Mouse (Mus musculus): ENCODE results near the gene 4921504E06Rik. TPM values are rescaled to one million over a fixed set of nuclear protein-coding genes. Genes with fewer than 3 reads are reported as not detected.
A peak's percentile ranks its signal among the peaks of the same experiment; 100 is the strongest.

4921504E06Rik gene
- total and polyA plus RNA-seq, 2 experiments from 2014 or later, result 0.33 TPM; not detected in 1

GRCm38 (mm10) chr2:19551396-19551795 lies 2.3 kb downstream of the 4921504E06Rik start:
- no peak overlapping the region for H3K9ac ChIP-seq (replicated peaks; ENCODE audit: low read length, poor library complexity, severe bottlenecking)
- ATAC-seq (ENCODE audit: low FRiP score), result no peak
- DNase-seq (ENCODE audit: low spot score), result no peak
- 93% methylated on average over 2 of the region's 2 CpGs for WGBS
- no peaks in the 10 kb centered on the region for H3K36me3 ChIP-seq (ENCODE audit: insufficient read depth, low read length)
- peaks cover 3% of the 10 kb centered on the region; the same call in 1 of the 2 replicates for H3K4me1 ChIP-seq (ENCODE audit: insufficient read depth, low read length)
- no peak for TF ChIP-seq CTCF (IDR thresholded peaks at IDR 0.05)
- no peaks in the 10 kb centered on the region for H3K9me3 ChIP-seq (ENCODE audit: low read length)
- H3K4me3 ChIP-seq (ENCODE audit: low read depth, low read length), result no peak overlapping the region
- H3K4me2 ChIP-seq (ENCODE audit: low read depth, low read length, poor library complexity, severe bottlenecking), result no peak overlapping the region
- H3K27me3 ChIP-seq (ENCODE audit: insufficient read depth, low read length), result no peaks in the 10 kb centered on the region
- no peak overlapping the region for H3K27ac ChIP-seq (ENCODE audit: low read depth, low read length)

- Histone ChIP-seq H3K9me3 (ENCODE audit: low read length) (no peaks in the 10 kb centered on the region), H3K36me3 (ENCODE audit: insufficient read depth, low read length) (no peaks in the 10 kb centered on the region), H3K4me3 (ENCODE audit: low read depth, low read length) (no peak overlapping the region), H3K9ac (replicated peaks; ENCODE audit: low read length, poor library complexity, severe bottlenecking) (no peak overlapping the region), H3K27me3 (ENCODE audit: insufficient read depth, low read length) (no peaks in the 10 kb centered on the region), H3K4me1 (ENCODE audit: insufficient read depth, low read length) (no peaks in the 10 kb centered on the region), H3K4me2 (ENCODE audit: low read depth, low read length, poor library complexity, severe bottlenecking) (no peak overlapping the region), H3K27ac (ENCODE audit: low read depth, low read length) (no peak overlapping the region)
- DNase-seq (ENCODE audit: low spot score) (no peak), ATAC-seq (ENCODE audit: low FRiP score) (no peak; the same call in 1 of the 2 replicates)
- 48% methylated on average over 1 of the region's 1 CpGs for WGBS
- TF ChIP-seq CTCF (IDR thresholded peaks at IDR 0.05), result no peak
These were observed 12.8 kb downstream of the 4921504E06Rik start for GRCm38 (mm10) chr2:19540906-19541305.

- Histone ChIP-seq H3K27me3 (ENCODE audit: insufficient read depth, low read length) (no peaks in the 10 kb centered on the region), H3K9me3 (ENCODE audit: low read length) (no peaks in the 10 kb centered on the region), H3K27ac (ENCODE audit: low read depth, low read length) (no peak overlapping the region), H3K4me1 (ENCODE audit: insufficient read depth, low read length) (no peaks in the 10 kb centered on the region), H3K36me3 (ENCODE audit: insufficient read depth, low read length) (no peaks in the 10 kb centered on the region), H3K9ac (replicated peaks; ENCODE audit: low read length, poor library complexity, severe bottlenecking) (no peak overlapping the region), H3K4me3 (ENCODE audit: low read depth, low read length) (no peak overlapping the region), H3K4me2 (ENCODE audit: low read depth, low read length, poor library complexity, severe bottlenecking) (no peak overlapping the region)
- TF ChIP-seq CTCF (IDR thresholded peaks at IDR 0.05), result no peak
- 79% methylated on average over 2 of the region's 2 CpGs for WGBS
- no peak for DNase-seq (ENCODE audit: low spot score)
- no peak for ATAC-seq (ENCODE audit: low FRiP score)
These were observed 24.3 kb downstream of the 4921504E06Rik start for GRCm38 (mm10) chr2:19529428-19529827.

GRCm38 (mm10) chr2:19528797-19529196 lies 24.9 kb downstream of the 4921504E06Rik start:
- Histone ChIP-seq H3K27ac (ENCODE audit: low read depth, low read length) (no peak overlapping the region), H3K4me3 (ENCODE audit: low read depth, low read length) (no peak overlapping the region), H3K36me3 (ENCODE audit: insufficient read depth, low read length) (no peaks in the 10 kb centered on the region), H3K27me3 (ENCODE audit: insufficient read depth, low read length) (no peaks in the 10 kb centered on the region), H3K4me1 (ENCODE audit: insufficient read depth, low read length) (no peaks in the 10 kb centered on the region), H3K9me3 (ENCODE audit: low read length) (no peaks in the 10 kb centered on the region), H3K9ac (replicated peaks; ENCODE audit: low read length, poor library complexity, severe bottlenecking) (no peak overlapping the region), H3K4me2 (ENCODE audit: low read depth, low read length, poor library complexity, severe bottlenecking) (no peak overlapping the region)
- 2% methylated on average over 1 of the region's 1 CpGs for WGBS
- DNase-seq (ENCODE audit: low spot score), result peak; percentile 68
- ATAC-seq (ENCODE audit: low FRiP score), result no peak
- peak; percentile 78 for TF ChIP-seq CTCF (IDR thresholded peaks at IDR 0.05)

- Histone ChIP-seq H3K27ac (ENCODE audit: low read depth, low read length) (no peak overlapping the region), H3K27me3 (ENCODE audit: insufficient read depth, low read length) (0 out of 2 replicates have a peak, but pooled peaks cover 4% of the 10 kb centered on the region), H3K36me3 (ENCODE audit: insufficient read depth, low read length) (no peaks in the 10 kb centered on the region), H3K4me1 (ENCODE audit: insufficient read depth, low read length) (no peaks in the 10 kb centered on the region), H3K4me2 (ENCODE audit: low read depth, low read length, poor library complexity, severe bottlenecking) (no peak overlapping the region), H3K4me3 (ENCODE audit: low read depth, low read length) (no peak overlapping the region), H3K9me3 (ENCODE audit: low read length) (no peaks in the 10 kb centered on the region), H3K9ac (replicated peaks; ENCODE audit: low read length, poor library complexity, severe bottlenecking) (no peak overlapping the region)
- 87% methylated on average over 5 of the region's 5 CpGs for WGBS
- TF ChIP-seq CTCF (IDR thresholded peaks at IDR 0.05), result no peak
- ATAC-seq (ENCODE audit: low FRiP score) (no peak), DNase-seq (ENCODE audit: low spot score) (no peak)
These were observed 29.6 kb downstream of the 4921504E06Rik start for GRCm38 (mm10) chr2:19524071-19524470.

- H3K4me1 ChIP-seq (ENCODE audit: insufficient read depth, low read length), result no peaks in the 10 kb centered on the region
- peak; percentile 34 for DNase-seq (ENCODE audit: low spot score)
- no peak overlapping the region for H3K4me2 ChIP-seq (ENCODE audit: low read depth, low read length, poor library complexity, severe bottlenecking)
- no peak overlapping the region for H3K9ac ChIP-seq (replicated peaks; ENCODE audit: low read length, poor library complexity, severe bottlenecking)
- WGBS, result 41% methylated on average over 7 of the region's 7 CpGs
- H3K4me3 ChIP-seq (ENCODE audit: low read depth, low read length), result no peak overlapping the region
- ATAC-seq (ENCODE audit: low FRiP score), result no peak
- TF ChIP-seq CTCF (IDR thresholded peaks at IDR 0.05), result peak; percentile 65
- no peaks in the 10 kb centered on the region for H3K36me3 ChIP-seq (ENCODE audit: insufficient read depth, low read length)
- no peaks in the 10 kb centered on the region for H3K9me3 ChIP-seq (ENCODE audit: low read length)
- no peak overlapping the region for H3K27ac ChIP-seq (ENCODE audit: low read depth, low read length)
- peaks cover 6% of the 10 kb centered on the region; the same call in 1 of the 2 replicates for H3K27me3 ChIP-seq (ENCODE audit: insufficient read depth, low read length)
These were observed 32.1 kb downstream of the 4921504E06Rik start for GRCm38 (mm10) chr2:19521662-19522061.
